Mouse (Mus musculus) limb, embryonic 14.5 days (tissue): ENCODE measurements at regions not wholly inside any gene's neighbourhood (a gene's known extent, or its start where the extent isn't known, plus 50 kb on each side); places are given as distances from the start of the nearest gene placed in this dataset.

Source experiments
- ATAC-seq: fragments of 200-750 bp; cut with Nextera tagmentation; 2 replicates; pipeline ENCODE4 v1.8.0; 2017; ENCODE audit warnings: low read depth, moderate number of reproducible peaks, moderate TSS enrichment; ENCODE audit not compliant: low FRiP score
- DNase-seq: peaks from one replicate; pipeline ENCODE4 v3.0.0-alpha.2; 2015; ENCODE audit warnings: low spot score
- H3K27ac ChIP-seq: fragments of 300-500 bp; sonication (generic); replicated peaks from 2 replicates; pipeline ENCODE4 v1.5.1; 2014; ENCODE audit warnings: low read depth, mild to moderate bottlenecking, low read length, moderate library complexity, mixed read lengths
- H3K27me3 ChIP-seq: fragments of 300-500 bp; sonication (generic); 2 replicates; pipeline ENCODE4 v1.6.1; 2014; ENCODE audit warnings: low read length, mixed read lengths; ENCODE audit not compliant: control insufficient read depth, insufficient read depth
- H3K36me3 ChIP-seq: fragments of 300-500 bp; sonication (generic); 2 replicates; pipeline ENCODE4 v1.6.1; 2014; ENCODE audit warnings: mild to moderate bottlenecking, low read length, moderate library complexity, mixed read lengths; ENCODE audit not compliant: control insufficient read depth, insufficient read depth
- H3K4me1 ChIP-seq: fragments of 300-500 bp; sonication (generic); 2 replicates; pipeline ENCODE4 v1.6.1; 2014; ENCODE audit warnings: antibody characterized with exemption, low read length, mixed read lengths; ENCODE audit not compliant: control insufficient read depth, insufficient read depth
- H3K4me2 ChIP-seq: fragments of 300-500 bp; sonication (generic); replicated peaks from 2 replicates; pipeline ENCODE4 v1.6.1; 2014; ENCODE audit warnings: low read depth, mild to moderate bottlenecking, low read length, moderate library complexity; ENCODE audit not compliant: severe bottlenecking
- H3K4me3 ChIP-seq: fragments of 300-500 bp; sonication (generic); replicated peaks from 2 replicates; pipeline ENCODE4 v1.5.1; 2014; ENCODE audit warnings: low read length
- H3K9ac ChIP-seq: fragments of 300-500 bp; sonication (generic); 2 replicates; pipeline ENCODE4 v1.6.1; 2014; ENCODE audit warnings: mild to moderate bottlenecking, low read depth, low read length, moderate library complexity; ENCODE audit not compliant: severe bottlenecking
- H3K9me3 ChIP-seq: fragments of 300-500 bp; sonication (generic); 2 replicates; pipeline ENCODE4 v1.6.1; 2016; ENCODE audit warnings: low read length; ENCODE audit not compliant: control insufficient read depth
- POLR2A ChIP-seq: fragments of 200-500 bp; IDR thresholded peaks from 2 replicates; pipeline ENCODE4 v1.8.0; 2012; ENCODE audit warnings: inconsistent platforms, mild to moderate bottlenecking, moderate library complexity, borderline replicate concordance; ENCODE audit not compliant: insufficient read depth, insufficient read length; ENCODE audit errors: extremely low read depth
- WGBS: fragments of 180-500 bp; shearing (Covaris S2); extraction: QIAGEN DNeasy Blood & Tissue Kit; methylation state at CpG from one replicate; pipeline ENCODE4 v1.1.7; 2014; 5-methylcytosine and 5-hydroxymethylcytosine counted together

DNA sequence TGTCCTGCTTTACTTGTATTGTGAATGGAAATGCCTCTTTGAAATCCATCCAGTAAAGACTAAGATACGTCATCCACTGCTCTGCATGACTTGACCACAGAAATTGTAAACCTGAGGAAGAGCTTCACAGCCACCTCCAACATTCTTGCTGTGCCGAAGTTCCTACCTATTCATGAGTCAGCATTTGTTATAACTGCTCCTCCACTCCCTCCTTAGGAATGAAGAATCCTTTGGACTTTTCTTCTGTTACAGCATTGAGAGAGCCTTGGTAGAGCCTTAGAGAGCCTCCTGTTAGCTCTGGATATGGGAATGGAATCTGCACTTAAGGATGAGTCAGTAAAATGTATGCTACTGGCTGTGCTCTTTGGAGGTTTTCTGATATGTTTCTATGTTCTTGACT lies 750.5 kb upstream of the Gcfc2 start:
- Histone ChIP-seq H3K4me3 (no peak overlapping the region), H3K4me1 (no peaks in the 10 kb centered on the region), H3K9ac (no peak overlapping the region), H3K27ac (no peak overlapping the region), H3K9me3 (no peaks in the 10 kb centered on the region), H3K4me2 (no peak overlapping the region), H3K36me3 (no peaks in the 10 kb centered on the region), H3K27me3 (no peaks in the 10 kb centered on the region)
- DNase-seq (no peak), ATAC-seq (no peak)
- 85% methylated on average over 2 of the region's 2 CpGs for WGBS
- no peak for TF ChIP-seq POLR2A

GRCm38 (mm10) chr6:81190218-81190617 lies 733.3 kb upstream of the Gcfc2 start:
- no peak overlapping the region for H3K27ac ChIP-seq
- no peak overlapping the region for H3K9ac ChIP-seq
- H3K4me2 ChIP-seq = no peak overlapping the region
- ATAC-seq = no peak
- no peaks in the 10 kb centered on the region for H3K4me1 ChIP-seq
- DNase-seq = no peak
- WGBS = 69% methylated on average over 5 of the region's 5 CpGs
- no peaks in the 10 kb centered on the region for H3K36me3 ChIP-seq
- no peaks in the 10 kb centered on the region for H3K27me3 ChIP-seq
- H3K4me3 ChIP-seq = no peak overlapping the region
- no peak for TF ChIP-seq POLR2A
- no peaks in the 10 kb centered on the region for H3K9me3 ChIP-seq

- ATAC-seq (peak; percentile 34; the same call in 1 of the 2 replicates), DNase-seq (peak; percentile 20)
- H3K4me3 ChIP-seq = no peak overlapping the region
- H3K4me2 ChIP-seq = no peak overlapping the region
- H3K4me1 ChIP-seq = no peaks in the 10 kb centered on the region
- H3K27ac ChIP-seq = no peak overlapping the region
- no peaks in the 10 kb centered on the region for H3K9me3 ChIP-seq
- H3K27me3 ChIP-seq = no peaks in the 10 kb centered on the region
- no peaks in the 10 kb centered on the region for H3K36me3 ChIP-seq
- H3K9ac ChIP-seq = no peak overlapping the region
- TF ChIP-seq POLR2A = no peak
- WGBS = 50% methylated on average over 1 of the region's 1 CpGs
These were observed 712.9 kb upstream of the Gcfc2 start for GRCm38 (mm10) chr6:81210521-81210920.

- Histone ChIP-seq H3K4me1 (no peaks in the 10 kb centered on the region), H3K36me3 (no peaks in the 10 kb centered on the region), H3K4me3 (no peak overlapping the region), H3K27me3 (no peaks in the 10 kb centered on the region), H3K27ac (no peak overlapping the region), H3K9me3 (no peaks in the 10 kb centered on the region), H3K4me2 (no peak overlapping the region), H3K9ac (no peak overlapping the region)
- ATAC-seq (no peak), DNase-seq (no peak)
- TF ChIP-seq POLR2A = no peak
- 59% methylated on average over 3 of the region's 3 CpGs for WGBS
These were observed 692.7 kb upstream of the Gcfc2 start for GRCm38 (mm10) chr6:81230747-81231146.

DNA sequence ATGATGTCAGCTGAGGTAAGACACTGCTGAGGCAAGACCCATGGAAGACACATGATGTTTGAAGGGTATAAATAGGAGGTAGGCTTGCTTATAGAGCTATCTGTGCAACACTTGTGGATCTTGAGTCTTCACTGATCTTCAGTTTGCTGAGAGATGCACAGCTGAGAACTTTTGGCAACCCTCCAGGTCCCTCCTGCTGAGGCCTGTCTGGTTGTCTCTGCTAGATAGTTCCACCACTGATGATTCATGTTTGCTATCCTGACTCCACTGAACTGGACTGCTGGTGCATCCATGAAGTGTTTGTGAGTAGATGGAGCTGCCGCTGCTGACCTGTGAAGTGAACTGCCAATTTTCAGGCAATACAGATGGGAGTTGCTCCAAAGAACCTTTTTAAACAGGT lies 663.6 kb upstream of the Gcfc2 start:
- Histone ChIP-seq H3K9ac (no peak overlapping the region), H3K9me3 (no peaks in the 10 kb centered on the region), H3K4me2 (no peak overlapping the region), H3K27me3 (no peaks in the 10 kb centered on the region), H3K4me1 (no peaks in the 10 kb centered on the region), H3K36me3 (no peaks in the 10 kb centered on the region), H3K27ac (no peak overlapping the region), H3K4me3 (no peak overlapping the region)
- TF ChIP-seq POLR2A = no peak
- WGBS = 79% methylated on average over 1 of the region's 1 CpGs
- ATAC-seq (no peak), DNase-seq (peak; percentile 23)
